Mouse (Mus musculus): ENCODE measurements around the gene Cenpn. TPM values are rescaled to one million over a fixed set of nuclear protein-coding genes. Genes with fewer than 3 reads are reported as not detected.

The Cenpn gene
- total RNA-seq, 1 experiment from 2014 or later = 7.4 TPM

Other genes starting within 250 kb of the Cenpn start
- gene Cdyl2, start 188.7 kb upstream of the Cenpn start, total RNA-seq (2021) = 9.0 and 10.8 TPM in 2 replicates
- gene Cmc2, start 275 bp upstream of the Cenpn start, total RNA-seq (2021) = 50.7 and 55.5 TPM in 2 replicates
- 20.6 and 23.8 TPM in 2 replicates for gene Atmin, start 21.7 kb downstream of the Cenpn start, total RNA-seq (2021)
- 2.2 and 3.8 TPM in 2 replicates for gene 1700030J22Rik, start 57.2 kb downstream of the Cenpn start, total RNA-seq (2021)
- 93.1 and 118 TPM in 2 replicates for gene Gcsh, start 71.8 kb downstream of the Cenpn start, total RNA-seq (2021)
- 2.2 and 3.5 TPM in 2 replicates for gene Pkd1l2, start 160.7 kb downstream of the Cenpn start, total RNA-seq (2021)
- gene Bco1, start 174.1 kb downstream of the Cenpn start, total RNA-seq (2021) = 0.55 TPM in 1 of 2 replicates, not detected in the other
- gene Gan, start 236.4 kb downstream of the Cenpn start, total RNA-seq (2021) = 9.4 and 13.3 TPM in 2 replicates